Mouse (Mus musculus): Measurements from ENCODE around the gene Oxld1. TPM values are rescaled to one million over a fixed set of nuclear protein-coding genes. Genes with fewer than 3 reads are reported as not detected.
"Not testable (repeated sequence)": the region's sequence is repeated elsewhere in the genome, so short reads cannot be mapped to it uniquely, and the experiment has no call there.

The Oxld1 gene
- polyA plus RNA-seq, 1 experiment from 2014 or later, result 10.9 TPM

DNA sequence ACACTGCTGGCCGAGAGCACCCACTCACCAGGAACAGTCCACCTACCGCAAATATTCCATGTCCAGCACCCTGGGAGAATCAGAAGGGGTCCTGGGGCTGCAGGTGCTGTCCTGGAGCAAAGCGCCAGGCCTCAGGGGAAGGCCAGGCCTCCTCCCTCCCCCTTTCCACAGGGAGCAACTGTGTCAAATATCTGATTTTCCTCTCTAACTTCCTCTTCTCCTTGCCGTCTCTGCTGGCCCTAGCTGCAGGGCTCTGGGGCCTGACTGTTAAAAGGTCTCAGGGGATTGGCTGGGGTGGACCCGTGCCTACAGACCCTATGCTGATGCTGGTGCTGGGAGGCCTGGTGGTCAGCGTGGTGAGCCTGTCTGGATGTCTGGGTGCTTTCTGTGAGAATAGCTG lies 13.8 kb downstream of the Oxld1 start:
- WGBS, result 88% methylated on average over 6 of the region's 6 CpGs
- Histone ChIP-seq H3K4me1 (no peaks in the 10 kb centered on the region), H3K36me3 (replicated peaks) (no peaks in the 10 kb centered on the region), H3K4me2 (no peak overlapping the region), H3K9ac (no peak overlapping the region), H3K27ac (no peak overlapping the region), H3K4me3 (replicated peaks) (no peak overlapping the region), H3K9me3 (no peaks in the 10 kb centered on the region), H3K27me3 (0 out of 2 replicates have a peak, but pooled peaks cover 3% of the 10 kb centered on the region)
- no peak for ATAC-seq (ENCODE audit: low FRiP score)

DNA sequence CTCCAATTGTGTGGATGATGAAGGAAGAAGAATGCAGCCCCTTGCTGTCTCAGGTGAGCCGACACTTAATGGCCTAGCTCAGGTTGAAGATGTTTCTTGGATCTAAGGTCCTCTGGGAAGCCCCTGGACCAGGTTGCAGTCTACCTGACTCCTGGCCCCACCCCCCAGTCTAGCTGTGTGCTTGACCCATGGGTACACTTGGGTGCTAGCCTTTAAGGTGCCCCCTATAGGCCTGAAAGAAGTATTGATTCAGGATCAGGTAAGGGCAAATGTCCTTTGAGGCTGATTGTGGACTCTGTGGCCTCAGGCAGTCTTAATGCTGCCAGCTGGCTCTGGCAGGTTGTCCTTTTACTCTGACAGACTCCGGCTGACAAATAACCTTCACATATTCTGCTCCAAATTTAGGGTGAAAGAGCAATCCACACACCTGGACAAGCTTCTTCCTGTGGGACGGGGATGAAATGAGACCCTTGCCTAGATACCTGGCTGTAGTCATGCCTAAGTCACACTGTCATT lies 15.0 kb downstream of the Oxld1 start:
- Histone ChIP-seq H3K36me3 (replicated peaks) (no peaks in the 10 kb centered on the region), H3K27ac (no peak overlapping the region), H3K9ac (no peak overlapping the region), H3K4me1 (no peaks in the 10 kb centered on the region), H3K4me2 (no peak overlapping the region), H3K9me3 (no peaks in the 10 kb centered on the region), H3K27me3 (0 out of 2 replicates have a peak, but pooled peaks cover 3% of the 10 kb centered on the region), H3K4me3 (replicated peaks) (no peak overlapping the region)
- ATAC-seq (ENCODE audit: low FRiP score), result no peak
- 83% methylated on average over 3 of the region's 3 CpGs for WGBS

DNA sequence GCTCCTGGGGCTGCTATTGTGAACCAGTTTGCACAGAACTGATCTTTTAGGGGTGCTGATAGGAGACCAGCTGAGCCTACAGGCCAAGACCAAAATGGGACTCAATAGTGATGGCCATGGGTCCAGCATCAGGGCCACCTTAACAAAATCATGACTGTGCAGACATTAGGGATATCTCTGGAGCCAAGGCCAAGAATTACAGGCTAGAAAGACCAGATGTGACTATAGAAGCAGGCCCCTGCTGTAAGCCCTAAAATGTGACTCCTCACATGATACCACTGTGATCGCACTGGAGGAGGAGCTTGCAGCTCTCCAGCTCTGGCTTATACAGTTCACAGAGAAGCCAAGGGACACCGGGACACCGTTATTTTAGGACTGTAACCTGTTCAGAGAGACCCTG lies 15.5 kb downstream of the Oxld1 start, which contains the start of gene Tspan10:
Tspan10 (plus strand) TSS at position 301 of the 400 bp plus-strand sequence.
- 90% methylated on average over 3 of the region's 3 CpGs for WGBS
- H3K4me2 ChIP-seq, result no peak within 1 kb of the TSS
- no peak within 1 kb of the TSS for H3K4me3 ChIP-seq (replicated peaks)
- no peaks in the 10 kb centered on the region for H3K4me1 ChIP-seq
- no peak within 1 kb of the TSS for H3K9ac ChIP-seq
- no peak for ATAC-seq (ENCODE audit: low FRiP score)
- H3K27ac ChIP-seq, result no peak within 1 kb of the TSS
- H3K36me3 ChIP-seq (replicated peaks), result no peaks in the 10 kb centered on the region
- H3K9me3 ChIP-seq, result no peaks in the 10 kb centered on the region
- H3K27me3 ChIP-seq, result 0 out of 2 replicates have a peak, but pooled peaks cover 3% of the 10 kb centered on the region

DNA sequence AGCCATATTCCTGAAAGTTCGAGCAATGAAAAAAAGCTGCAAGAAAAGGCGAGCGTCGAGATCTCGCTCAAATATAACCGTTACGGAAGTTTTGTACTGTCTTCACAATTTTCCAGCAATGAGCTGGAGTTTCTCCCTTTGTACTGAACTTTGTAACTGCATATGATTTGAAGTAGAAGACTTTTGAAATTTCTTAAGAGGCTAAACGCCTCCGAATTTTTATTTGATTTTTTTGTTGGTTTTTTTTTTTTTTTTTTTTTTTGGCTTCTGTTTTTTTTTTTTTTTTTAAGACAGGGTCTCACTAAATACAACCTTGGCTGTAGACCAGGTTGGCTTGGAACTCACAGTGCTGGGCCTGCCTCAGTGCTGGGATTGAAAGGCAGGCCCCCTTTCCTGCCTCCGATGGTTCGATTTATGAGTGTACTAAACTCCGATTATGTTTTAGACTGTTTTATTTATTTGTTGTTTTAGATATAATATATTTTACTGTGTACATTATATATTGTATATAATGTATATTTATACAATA lies 19.9 kb downstream of the Oxld1 start:
- Histone ChIP-seq H3K4me1 (peaks cover 12% of the 10 kb centered on the region), H3K9ac (peak overlapping the region; percentile 96), H3K36me3 (replicated peaks) (peaks cover 17% of the 10 kb centered on the region), H3K27me3 (0 out of 2 replicates have a peak, but pooled peaks cover 3% of the 10 kb centered on the region), H3K4me2 (peak overlapping the region; percentile 87), H3K4me3 (replicated peaks) (peak overlapping the region; percentile 92), H3K9me3 (no peaks in the 10 kb centered on the region), H3K27ac (peak overlapping the region; percentile 83; the same call in 1 of the 2 replicates)
- no peak for ATAC-seq (ENCODE audit: low FRiP score)
- 30% methylated on average over 12 of the region's 12 CpGs for WGBS

DNA sequence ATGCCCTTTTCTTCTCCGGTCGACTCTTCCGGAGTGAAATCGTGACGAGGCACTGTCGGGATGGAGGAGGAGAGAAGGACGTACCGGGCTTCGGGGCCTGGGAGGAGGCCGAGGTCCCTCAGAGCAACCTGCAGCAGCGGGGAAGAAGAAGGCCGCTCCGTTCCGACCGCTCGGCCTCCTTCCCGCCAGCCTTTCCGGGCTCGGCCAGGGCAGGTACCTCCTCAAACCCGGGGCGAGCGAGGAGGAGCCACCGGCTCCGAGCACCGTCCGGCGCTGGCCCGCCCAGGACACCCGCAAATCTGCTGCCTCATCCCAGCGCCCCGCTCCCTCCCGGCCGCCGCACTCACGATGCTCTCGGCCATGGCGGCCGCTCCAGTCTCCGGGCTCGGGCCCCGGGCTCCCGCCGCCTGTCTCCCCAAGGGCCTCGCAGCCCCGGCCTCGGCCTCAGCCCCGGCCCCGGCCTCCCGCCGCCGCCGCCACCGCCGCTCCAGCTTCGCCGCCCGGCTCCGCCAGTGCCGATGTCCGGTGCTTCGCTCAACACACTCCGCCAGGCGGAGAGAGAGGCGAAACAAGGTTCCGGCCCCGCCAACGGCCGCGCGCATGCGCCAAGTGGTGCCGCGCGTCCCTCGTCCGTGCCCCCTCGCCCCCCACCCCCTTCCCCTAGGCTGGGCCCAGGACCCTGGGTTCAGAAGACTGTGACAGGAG lies 20.6 kb downstream of the Oxld1 start, which contains the start of gene Nploc4:
Nploc4 (minus strand) TSS at position 557 of the 705 bp plus-strand sequence.
- under 1% methylated on average over 67 of the region's 77 CpGs for WGBS
- peak within 1 kb of the TSS; percentile 83 for H3K27ac ChIP-seq
- ATAC-seq (ENCODE audit: low FRiP score), result peak; percentile 93
- H3K4me2 ChIP-seq, result peak within 1 kb of the TSS; percentile 87
- H3K4me1 ChIP-seq, result peaks cover 12% of the 10 kb centered on the region
- 0 out of 2 replicates have a peak, but pooled peaks cover 3% of the 10 kb centered on the region for H3K27me3 ChIP-seq
- H3K4me3 ChIP-seq (replicated peaks), result peak within 1 kb of the TSS; percentile 92
- peak within 1 kb of the TSS; percentile 96 for H3K9ac ChIP-seq
- H3K36me3 ChIP-seq (replicated peaks), result peaks cover 24% of the 10 kb centered on the region
- no peaks in the 10 kb centered on the region for H3K9me3 ChIP-seq

DNA sequence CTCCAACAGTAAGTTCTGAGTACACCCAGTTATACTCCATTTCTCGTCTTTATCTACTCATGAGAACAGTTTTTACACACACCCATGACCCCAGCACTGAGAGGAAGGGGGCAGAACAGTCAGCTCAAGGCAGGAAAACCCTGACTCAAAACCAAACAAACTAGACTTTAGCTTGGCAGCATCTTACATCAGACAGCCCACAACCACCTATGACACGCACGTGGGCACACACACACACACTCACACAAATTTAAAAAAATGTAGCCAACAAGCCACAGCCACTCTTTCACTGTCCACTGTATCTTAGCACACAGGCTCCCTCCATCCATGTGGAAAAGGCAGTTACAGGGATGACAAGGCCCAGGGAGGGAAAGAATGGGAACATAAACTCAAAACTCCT lies 31.1 kb downstream of the Oxld1 start:
- H3K36me3 ChIP-seq (replicated peaks), result peaks cover 63% of the 10 kb centered on the region
- H3K9me3 ChIP-seq, result no peaks in the 10 kb centered on the region
- ATAC-seq (ENCODE audit: low FRiP score), result no peak
- WGBS, result 91% methylated on average over 3 of the region's 3 CpGs
- H3K27ac ChIP-seq, result no peak overlapping the region
- H3K9ac ChIP-seq, result no peak overlapping the region
- no peaks in the 10 kb centered on the region for H3K4me1 ChIP-seq
- H3K4me2 ChIP-seq, result no peak overlapping the region
- H3K27me3 ChIP-seq, result no peaks in the 10 kb centered on the region
- H3K4me3 ChIP-seq (replicated peaks), result no peak overlapping the region

DNA sequence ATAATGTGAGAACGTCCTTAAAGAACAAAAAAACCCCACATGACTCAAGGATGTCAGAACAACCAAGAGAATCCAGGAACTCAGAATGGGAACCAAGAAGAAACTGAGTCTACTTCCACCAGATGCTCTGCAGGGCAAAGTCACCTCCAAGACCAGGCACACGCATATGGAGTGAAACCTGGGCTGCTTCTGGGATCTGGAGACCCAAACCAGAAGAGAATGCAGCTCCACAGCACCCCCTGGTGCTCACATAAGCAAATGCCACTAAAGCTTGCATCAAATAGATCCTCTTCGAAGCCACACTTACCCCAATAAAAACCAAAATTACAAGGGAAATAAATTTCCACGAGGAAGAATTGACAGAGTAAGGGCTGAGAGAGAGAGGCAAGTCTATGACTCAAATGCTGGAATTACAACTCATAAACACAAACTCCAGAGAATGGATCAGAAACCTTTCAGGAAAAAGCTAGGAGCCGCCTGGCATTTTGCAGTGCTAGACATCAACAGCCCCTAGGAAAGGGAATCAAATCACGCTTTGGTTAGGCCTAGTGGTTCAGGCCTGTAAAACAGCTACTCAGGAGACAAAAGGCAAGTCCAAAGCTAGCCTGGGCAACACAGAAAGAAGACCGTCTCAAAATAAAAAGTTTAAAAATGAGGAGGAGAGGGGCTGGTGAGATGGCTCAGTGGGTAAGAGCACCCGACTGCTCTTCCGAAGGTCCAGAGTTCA lies 34.1 kb downstream of the Oxld1 start:
- no peak overlapping the region for H3K9ac ChIP-seq
- no peaks in the 10 kb centered on the region for H3K9me3 ChIP-seq
- H3K27ac ChIP-seq, result no peak overlapping the region
- WGBS, result 69% methylated on average over 9 of the region's 9 CpGs
- no peak overlapping the region for H3K4me3 ChIP-seq (replicated peaks)
- no peaks in the 10 kb centered on the region for H3K4me1 ChIP-seq
- peaks cover 83% of the 10 kb centered on the region for H3K36me3 ChIP-seq (replicated peaks)
- H3K4me2 ChIP-seq, result no peak overlapping the region
- no peak for ATAC-seq (ENCODE audit: low FRiP score)
- no peaks in the 10 kb centered on the region for H3K27me3 ChIP-seq

DNA sequence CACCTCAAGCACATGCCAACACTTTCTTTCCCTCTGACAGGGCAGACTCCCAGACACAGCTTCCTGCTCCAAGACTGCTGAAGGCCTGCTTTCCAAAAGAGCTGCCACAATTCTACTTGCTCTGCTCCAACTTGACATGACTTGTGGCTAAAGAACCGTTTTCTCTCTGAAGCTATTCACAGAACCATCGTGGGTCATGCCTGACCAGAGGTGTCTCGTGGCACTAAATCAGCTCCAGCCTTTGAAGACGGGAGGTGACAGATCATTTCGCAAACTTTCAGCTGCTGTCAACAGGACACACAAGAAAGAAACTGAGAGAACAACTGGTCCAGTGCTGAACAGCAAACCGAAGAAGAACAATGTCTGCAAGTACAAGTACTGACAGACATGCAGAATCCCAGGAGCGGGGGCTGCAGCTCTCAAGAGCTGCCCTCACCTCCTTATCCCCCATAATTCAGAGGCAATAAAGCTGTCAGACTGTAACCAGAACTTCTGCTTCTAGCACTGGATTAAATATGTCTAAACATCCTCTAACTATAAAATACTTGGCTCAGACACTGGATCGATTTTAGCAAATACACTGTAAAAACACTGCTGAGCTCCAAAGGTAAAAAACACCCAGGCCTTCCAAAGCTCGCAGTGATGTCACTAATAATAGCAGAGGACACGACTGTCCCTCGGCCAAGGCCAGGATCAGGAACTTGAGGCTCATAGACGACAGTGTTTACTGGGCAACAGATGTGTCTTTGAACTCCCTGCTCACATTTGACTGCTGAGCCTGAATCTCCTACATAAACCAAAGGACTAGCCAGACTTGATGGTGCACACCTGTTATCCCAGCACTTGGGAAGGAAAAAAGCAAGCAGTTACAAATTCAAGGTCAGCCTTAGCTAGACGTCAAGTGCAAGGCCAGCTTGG lies 35.0 kb downstream of the Oxld1 start:
- Histone ChIP-seq H3K27me3 (no peaks in the 10 kb centered on the region), H3K4me2 (no peak overlapping the region), H3K36me3 (replicated peaks) (peaks cover 83% of the 10 kb centered on the region), H3K4me3 (replicated peaks) (no peak overlapping the region), H3K9me3 (no peaks in the 10 kb centered on the region), H3K9ac (no peak overlapping the region), H3K4me1 (no peaks in the 10 kb centered on the region), H3K27ac (no peak overlapping the region)
- WGBS, result 94% methylated on average over 13 of the region's 13 CpGs
- no peak for ATAC-seq (ENCODE audit: low FRiP score)

DNA sequence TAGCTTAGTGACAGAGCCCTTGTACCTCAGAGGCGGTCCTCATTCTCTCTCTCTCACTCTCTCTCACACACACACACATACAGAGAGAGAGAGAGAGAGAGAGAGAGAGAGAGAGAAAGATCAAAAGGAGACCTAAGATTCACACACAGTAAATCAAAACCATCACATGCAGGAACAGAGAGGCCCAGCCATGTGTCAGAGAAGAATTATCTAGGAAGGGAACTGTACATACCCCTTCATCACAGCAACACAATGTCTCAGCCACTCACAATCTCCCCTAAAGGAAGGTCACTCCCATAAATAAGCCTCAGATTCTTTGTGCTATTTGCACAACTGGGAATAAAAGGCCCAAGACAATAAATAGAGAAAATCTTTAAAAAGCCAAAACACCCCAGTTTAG lies 39.3 kb downstream of the Oxld1 start:
- Histone ChIP-seq H3K27me3 (no peaks in the 10 kb centered on the region), H3K36me3 (replicated peaks) (peaks cover 90% of the 10 kb centered on the region), H3K9me3 (no peaks in the 10 kb centered on the region), H3K4me3 (replicated peaks) (no peak overlapping the region), H3K4me2 (no peak overlapping the region), H3K27ac (no peak overlapping the region), H3K9ac (no peak overlapping the region), H3K4me1 (no peaks in the 10 kb centered on the region)
- 96% methylated on average over 1 of the region's 1 CpGs for WGBS
- ATAC-seq (ENCODE audit: low FRiP score), result no peak

DNA sequence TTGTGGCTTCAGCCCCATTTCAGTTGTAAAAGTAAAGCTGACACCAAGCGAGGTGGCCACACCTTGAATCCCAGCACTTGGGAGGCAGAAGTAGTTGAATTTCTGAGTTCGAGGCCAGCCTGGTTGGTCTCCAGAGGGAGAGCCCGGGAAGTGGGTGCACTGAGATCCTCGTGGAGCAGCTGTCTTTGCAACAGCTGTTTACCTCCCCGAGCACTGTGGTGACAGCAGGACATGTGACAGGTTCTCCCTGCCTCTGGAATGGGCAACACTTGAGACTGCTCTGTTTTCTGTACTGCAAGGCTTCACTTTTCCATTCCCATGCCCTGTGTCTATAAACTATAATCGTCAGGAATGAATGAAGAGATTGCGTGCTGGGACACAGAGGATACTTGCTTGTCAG lies 40.0 kb downstream of the Oxld1 start:
- 94% methylated on average over 7 of the region's 7 CpGs for WGBS
- H3K9ac ChIP-seq, result no peak overlapping the region
- H3K9me3 ChIP-seq, result no peaks in the 10 kb centered on the region
- ATAC-seq (ENCODE audit: low FRiP score), result no peak
- H3K36me3 ChIP-seq (replicated peaks), result peaks cover 93% of the 10 kb centered on the region
- H3K27ac ChIP-seq, result no peak overlapping the region
- H3K4me3 ChIP-seq (replicated peaks), result no peak overlapping the region
- no peak overlapping the region for H3K4me2 ChIP-seq
- H3K4me1 ChIP-seq, result no peaks in the 10 kb centered on the region
- H3K27me3 ChIP-seq, result no peaks in the 10 kb centered on the region

DNA sequence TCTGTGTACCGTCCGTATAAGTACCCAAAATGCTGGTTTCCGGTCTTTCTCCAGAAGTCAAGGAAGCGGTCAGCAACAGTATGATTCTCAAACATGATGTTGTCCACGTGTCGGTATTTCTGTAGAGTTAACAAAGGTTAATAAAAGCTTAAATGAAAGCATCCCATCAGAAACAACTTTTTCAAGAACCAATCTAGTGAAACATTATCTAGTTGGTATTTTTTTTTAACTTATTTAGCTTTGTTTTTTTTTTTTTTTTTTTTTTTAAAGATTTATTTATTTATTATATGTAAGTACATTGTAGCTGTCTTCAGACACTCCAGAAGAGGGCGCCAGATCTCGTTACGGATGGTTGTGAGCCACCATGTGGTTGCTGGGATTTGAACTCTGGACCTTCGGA lies 44.2 kb downstream of the Oxld1 start:
- H3K27ac ChIP-seq; ATAC-seq (ENCODE audit: low FRiP score); H3K9ac ChIP-seq; H3K4me2 ChIP-seq; H3K27me3 ChIP-seq; H3K4me1 ChIP-seq; H3K4me3 ChIP-seq (replicated peaks); H3K9me3 ChIP-seq: not testable (repeated sequence)
- WGBS, result 97% methylated on average over 8 of the region's 10 CpGs
- peaks cover 95% of the 10 kb centered on the region for H3K36me3 ChIP-seq (replicated peaks)

Measured in forebrain, embryonic 12.5 days (tissue).